Mouse (Mus musculus) forebrain, embryonic 15.5 days (tissue): ENCODE data around the gene Tm7sf3. TPM values are rescaled to one million over a fixed set of nuclear protein-coding genes. Genes with fewer than 3 reads are reported as not detected.

ENCODE experiments used
- ATAC-seq: fragments of 200-750 bp; cut with Nextera tagmentation; replicated peaks from 2 replicates; pipeline ENCODE4 v1.8.0; 2017; ENCODE audit warnings: mild to moderate bottlenecking, moderate TSS enrichment, moderate library complexity
- H3K27ac ChIP-seq: fragments of 300-500 bp; sonication (generic); replicated peaks from 2 replicates; pipeline ENCODE4 v1.5.1; 2015; ENCODE audit warnings: mild to moderate bottlenecking, inconsistent platforms
- H3K27me3 ChIP-seq: fragments of 300-500 bp; sonication (generic); 2 replicates; pipeline ENCODE4 v1.6.1; 2015; ENCODE audit warnings: inconsistent platforms
- H3K36me3 ChIP-seq: fragments of 300-500 bp; sonication (generic); 2 replicates; pipeline ENCODE4 v1.6.1; 2015; ENCODE audit warnings: mild to moderate bottlenecking, inconsistent platforms
- H3K4me1 ChIP-seq: fragments of 300-500 bp; sonication (generic); 2 replicates; pipeline ENCODE4 v1.6.1; 2015; ENCODE audit warnings: inconsistent platforms
- H3K4me2 ChIP-seq: fragments of 300-500 bp; sonication (generic); replicated peaks from 2 replicates; pipeline ENCODE4 v1.6.1; 2015; ENCODE audit warnings: mild to moderate bottlenecking, inconsistent platforms
- H3K4me3 ChIP-seq: fragments of 300-500 bp; sonication (generic); 2 replicates; pipeline ENCODE4 v1.5.1; 2015; ENCODE audit warnings: mild to moderate bottlenecking, inconsistent platforms
- H3K9ac ChIP-seq: fragments of 300-500 bp; sonication (generic); replicated peaks from 2 replicates; pipeline ENCODE4 v1.6.1; 2015; ENCODE audit warnings: mild to moderate bottlenecking, inconsistent platforms
- H3K9me3 ChIP-seq: fragments of 300-500 bp; sonication (generic); 2 replicates; pipeline ENCODE4 v1.6.1; 2016; ENCODE audit warnings: inconsistent platforms
- WGBS: fragments of 180-500 bp; shearing (Covaris S2); methylation state at CpG from one replicate; pipeline ENCODE4 v1.1.7; 2015; ENCODE audit warnings: mixed read lengths; 5-methylcytosine and 5-hydroxymethylcytosine counted together
- polyA plus RNA-seq: library from polyadenylated mRNA; unstranded; fragments of >200 nt; fragmentation: Nextera tagmentation; extraction: Ambion mirVana; gene quantifications from 2 replicates; pipeline ENCODE4 v1.2.1, GENCODE M21; 2015

The Tm7sf3 gene
- polyA plus RNA-seq = 31.9 and 32.7 TPM in 2 replicates

GRCm38 (mm10) chr6:146642276-146643183 is at the start of gene Tm7sf3, which contains the start of gene Med21:
Gene Tm7sf3, minus strand, starts transcription at chr6:146642824.
Gene Med21, plus strand, starts transcription at chr6:146642547.
- Histone ChIP-seq H3K4me2 (peak within 1 kb of the TSS; percentile 87), H3K4me1 (peaks cover 15% of the 10 kb centered on the region), H3K27me3 (no peaks in the 10 kb centered on the region), H3K4me3 (peak within 1 kb of the TSS; percentile 96), H3K27ac (peak within 1 kb of the TSS; percentile 90), H3K9ac (peak within 1 kb of the TSS; percentile 84), H3K36me3 (no peaks in the 10 kb centered on the region), H3K9me3 (no peaks in the 10 kb centered on the region)
- WGBS = 1% methylated on average over 60 of the region's 60 CpGs
- peak; percentile 98 for ATAC-seq

DNA sequence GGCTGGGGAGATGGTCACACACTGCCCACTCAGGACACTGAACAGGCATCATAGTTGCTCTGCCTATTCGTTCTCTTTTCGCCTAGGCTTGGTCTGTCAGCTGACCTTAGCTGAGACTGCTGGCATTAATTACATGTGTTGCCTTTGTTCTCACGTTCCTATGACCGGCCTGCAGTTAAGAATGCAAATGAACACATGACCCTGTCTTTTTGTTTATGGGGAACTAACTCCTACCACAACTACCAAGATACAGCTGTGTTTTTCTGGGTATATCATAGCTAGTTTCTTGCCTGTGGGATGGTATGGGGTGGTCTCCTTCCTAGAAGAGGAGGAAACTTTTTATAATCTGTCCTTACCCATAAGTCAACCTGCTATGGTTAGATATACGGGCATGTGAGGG is 46.2 kb upstream of the Tm7sf3 start:
- Histone ChIP-seq H3K4me1 (no peaks in the 10 kb centered on the region), H3K4me3 (no peak overlapping the region), H3K9me3 (no peaks in the 10 kb centered on the region), H3K27me3 (no peaks in the 10 kb centered on the region), H3K36me3 (no peaks in the 10 kb centered on the region), H3K9ac (no peak overlapping the region), H3K4me2 (no peak overlapping the region), H3K27ac (no peak overlapping the region)
- no peak for ATAC-seq
- WGBS = 69% methylated on average over 5 of the region's 5 CpGs

GRCm38 (mm10) chr6:146688010-146688409 is 45.4 kb upstream of the Tm7sf3 start:
- WGBS = 85% methylated on average over 7 of the region's 7 CpGs
- no peak for ATAC-seq
- Histone ChIP-seq H3K9ac (no peak overlapping the region), H3K4me3 (no peak overlapping the region), H3K27me3 (no peaks in the 10 kb centered on the region), H3K27ac (no peak overlapping the region), H3K4me2 (no peak overlapping the region), H3K4me1 (no peaks in the 10 kb centered on the region), H3K9me3 (no peaks in the 10 kb centered on the region), H3K36me3 (no peaks in the 10 kb centered on the region)

DNA sequence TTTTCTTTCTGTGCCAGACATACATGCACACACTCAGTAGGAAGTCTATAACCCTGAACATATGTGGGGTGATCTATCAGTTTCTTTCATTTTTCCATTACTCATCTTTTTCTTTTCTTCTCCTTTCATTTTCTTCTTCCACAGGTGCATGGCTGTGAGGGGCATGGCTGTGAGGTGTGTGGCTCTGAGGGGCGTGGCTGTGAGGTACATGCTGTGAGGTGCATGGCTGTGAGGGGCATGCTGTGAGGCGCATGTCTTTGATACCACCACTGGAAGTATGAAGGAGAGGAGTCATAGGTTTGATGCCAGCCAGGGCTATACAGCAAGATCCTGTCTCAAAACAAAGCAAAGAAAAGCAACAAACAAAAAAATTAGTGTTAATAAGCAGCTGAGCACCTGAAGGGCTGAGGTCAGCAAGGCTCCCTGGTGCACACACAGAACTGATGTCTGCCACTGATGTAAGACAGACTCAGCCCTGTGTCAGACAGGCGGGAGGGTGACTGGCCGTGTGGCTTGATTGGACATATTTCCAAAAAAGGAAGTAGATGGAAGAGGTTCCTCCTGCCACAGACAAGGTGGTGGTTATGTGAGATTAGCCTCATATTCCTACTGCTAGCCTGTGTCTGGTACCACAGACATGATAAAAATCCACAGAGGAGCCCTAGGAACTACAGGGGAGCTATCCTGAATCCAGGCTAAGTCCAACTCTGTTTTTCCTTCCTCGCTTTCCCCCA is 44.0 kb upstream of the Tm7sf3 start:
- Histone ChIP-seq H3K27ac (no peak overlapping the region), H3K36me3 (no peaks in the 10 kb centered on the region), H3K9ac (no peak overlapping the region), H3K9me3 (no peaks in the 10 kb centered on the region), H3K4me1 (no peaks in the 10 kb centered on the region), H3K4me2 (no peak overlapping the region), H3K4me3 (no peak overlapping the region), H3K27me3 (no peaks in the 10 kb centered on the region)
- ATAC-seq = no peak
- 88% methylated on average over 5 of the region's 5 CpGs for WGBS

- no peaks in the 10 kb centered on the region for H3K36me3 ChIP-seq
- no peaks in the 10 kb centered on the region for H3K4me1 ChIP-seq
- H3K27ac ChIP-seq = no peak overlapping the region
- H3K4me2 ChIP-seq = no peak overlapping the region
- no peak overlapping the region for H3K9ac ChIP-seq
- WGBS = 73% methylated on average over 17 of the region's 17 CpGs
- no peak for ATAC-seq
- H3K27me3 ChIP-seq = no peaks in the 10 kb centered on the region
- H3K4me3 ChIP-seq = no peak overlapping the region
- H3K9me3 ChIP-seq = no peaks in the 10 kb centered on the region
Measured at GRCm38 (mm10) chr6:146685781-146686308, 43.2 kb upstream of the Tm7sf3 start.

DNA sequence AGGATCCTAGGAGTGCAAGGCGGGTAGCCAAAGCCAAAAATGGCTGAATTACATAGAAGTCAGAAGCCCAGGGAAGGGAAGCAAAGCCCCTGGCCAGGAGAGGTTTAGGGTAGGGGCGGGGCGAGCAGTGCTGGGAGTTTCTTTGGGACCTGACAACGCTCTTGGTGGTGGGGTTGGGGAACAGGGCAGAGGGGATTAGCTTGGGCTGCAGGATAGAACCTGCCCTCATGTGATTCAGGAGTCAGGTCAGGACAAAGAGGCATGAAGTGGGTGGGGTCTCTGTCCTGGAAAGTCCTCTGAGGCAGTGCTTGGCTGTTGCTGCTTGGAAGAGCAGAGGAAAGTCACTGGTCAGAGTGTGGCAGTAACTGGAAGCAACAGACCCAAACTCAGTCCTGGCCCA is 41.3 kb upstream of the Tm7sf3 start:
- Histone ChIP-seq H3K36me3 (no peaks in the 10 kb centered on the region), H3K9ac (no peak overlapping the region)
- 74% methylated on average over 4 of the region's 4 CpGs for WGBS

DNA sequence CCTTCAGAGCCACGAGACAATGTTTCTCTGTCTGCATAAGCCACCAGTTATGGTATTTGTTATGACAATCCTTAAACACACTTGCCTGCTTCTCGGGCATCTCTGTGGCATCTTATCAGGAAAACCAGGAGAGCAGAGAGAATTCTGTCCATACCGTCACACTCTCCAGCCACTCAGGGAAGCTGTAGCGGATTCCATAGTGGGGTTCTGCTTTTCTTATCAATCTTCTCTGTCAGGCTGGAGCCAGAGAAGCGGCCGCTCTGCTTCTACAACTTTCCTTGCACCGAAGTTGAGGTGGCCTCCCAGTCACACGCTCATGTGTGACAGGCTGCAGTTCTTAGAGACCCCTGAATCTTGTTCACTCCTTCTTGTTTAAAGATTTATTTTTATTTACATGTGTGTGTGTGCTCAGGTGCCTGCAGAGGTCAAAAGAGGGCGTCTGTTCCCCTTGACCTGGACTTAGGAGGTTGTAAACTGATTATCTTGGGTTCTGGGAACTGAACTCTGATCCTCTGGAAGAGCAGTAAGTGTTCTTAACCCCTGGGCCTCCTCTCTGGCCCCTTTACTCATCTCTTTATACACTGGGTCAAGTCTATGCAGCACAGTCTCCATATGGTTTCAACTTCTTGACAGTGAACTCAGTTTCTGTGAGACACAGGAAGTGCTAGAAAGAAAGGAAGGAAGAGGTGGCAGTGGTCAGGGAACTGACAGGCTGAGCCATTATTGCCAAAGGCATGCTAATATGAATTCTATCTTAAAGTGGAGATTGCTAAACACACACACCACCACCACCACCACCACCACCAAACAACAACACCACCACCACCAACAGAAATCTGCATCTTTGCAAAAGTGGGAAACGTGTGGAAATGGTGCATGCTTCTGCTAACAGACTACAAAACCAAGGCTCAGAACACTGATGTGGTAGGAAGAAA is 35.8 kb upstream of the Tm7sf3 start:
- no peak overlapping the region for H3K27ac ChIP-seq
- H3K9me3 ChIP-seq = no peaks in the 10 kb centered on the region
- no peak overlapping the region for H3K4me2 ChIP-seq
- no peak for ATAC-seq
- H3K9ac ChIP-seq = no peak overlapping the region
- H3K4me3 ChIP-seq = no peak overlapping the region
- WGBS = 84% methylated on average over 10 of the region's 10 CpGs
- H3K36me3 ChIP-seq = no peaks in the 10 kb centered on the region
- no peaks in the 10 kb centered on the region for H3K27me3 ChIP-seq
- no peaks in the 10 kb centered on the region for H3K4me1 ChIP-seq

More for the DNA sequence above, 41.3 kb upstream of the Tm7sf3 start:
- Histone ChIP-seq H3K27ac (no peak overlapping the region), H3K4me1 (no peaks in the 10 kb centered on the region), H3K9me3 (no peaks in the 10 kb centered on the region), H3K4me3 (no peak overlapping the region), H3K27me3 (no peaks in the 10 kb centered on the region), H3K4me2 (no peak overlapping the region)
- ATAC-seq = no peak

GRCm38 (mm10) chr6:146676904-146677303 is 34.3 kb upstream of the Tm7sf3 start:
- 89% methylated on average over 10 of the region's 10 CpGs for WGBS
- H3K27me3 ChIP-seq = no peaks in the 10 kb centered on the region
- no peaks in the 10 kb centered on the region for H3K9me3 ChIP-seq
- H3K4me3 ChIP-seq = no peak overlapping the region
- no peak for ATAC-seq
- H3K4me1 ChIP-seq = no peaks in the 10 kb centered on the region
- H3K9ac ChIP-seq = no peak overlapping the region
- no peak overlapping the region for H3K4me2 ChIP-seq
- no peaks in the 10 kb centered on the region for H3K36me3 ChIP-seq
- H3K27ac ChIP-seq = no peak overlapping the region

GRCm38 (mm10) chr6:146674881-146675536 is 32.4 kb upstream of the Tm7sf3 start:
- ATAC-seq = no peak
- WGBS = 80% methylated on average over 4 of the region's 4 CpGs
- Histone ChIP-seq H3K4me1 (no peaks in the 10 kb centered on the region), H3K27ac (no peak overlapping the region), H3K4me3 (no peak overlapping the region), H3K9ac (no peak overlapping the region), H3K4me2 (no peak overlapping the region), H3K36me3 (no peaks in the 10 kb centered on the region), H3K9me3 (no peaks in the 10 kb centered on the region), H3K27me3 (no peaks in the 10 kb centered on the region)

- Histone ChIP-seq H3K9me3 (no peaks in the 10 kb centered on the region), H3K27me3 (no peaks in the 10 kb centered on the region), H3K27ac (no peak overlapping the region), H3K4me1 (no peaks in the 10 kb centered on the region), H3K9ac (no peak overlapping the region), H3K4me2 (no peak overlapping the region), H3K4me3 (no peak overlapping the region), H3K36me3 (no peaks in the 10 kb centered on the region)
- WGBS = 88% methylated on average over 8 of the region's 8 CpGs
- no peak for ATAC-seq
Measured at GRCm38 (mm10) chr6:146674420-146674819, 31.8 kb upstream of the Tm7sf3 start.

DNA sequence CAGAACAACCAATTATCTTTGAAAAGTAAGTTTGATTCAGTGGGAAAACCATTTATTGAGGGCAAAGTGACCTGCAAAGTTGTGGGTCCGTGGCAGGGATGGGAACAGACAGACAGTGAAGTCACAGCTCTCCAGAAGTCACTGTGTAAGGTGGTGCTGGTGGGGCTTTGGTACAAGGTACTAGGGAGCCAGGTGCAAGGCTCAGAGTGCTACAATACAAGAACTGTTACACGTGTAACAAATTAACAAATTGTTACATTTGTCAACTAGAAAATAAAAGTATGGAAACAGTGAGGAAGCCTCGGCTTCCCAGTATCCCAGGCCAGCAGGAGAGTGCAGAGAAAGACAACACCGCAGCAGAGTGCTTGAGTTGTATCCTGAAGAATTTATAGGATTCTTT is 31.1 kb upstream of the Tm7sf3 start:
- Histone ChIP-seq H3K9me3 (no peaks in the 10 kb centered on the region), H3K36me3 (no peaks in the 10 kb centered on the region), H3K4me1 (no peaks in the 10 kb centered on the region), H3K4me3 (no peak overlapping the region), H3K4me2 (no peak overlapping the region), H3K27ac (no peak overlapping the region), H3K27me3 (no peaks in the 10 kb centered on the region), H3K9ac (no peak overlapping the region)
- 77% methylated on average over 4 of the region's 4 CpGs for WGBS
- ATAC-seq = no peak
